ENCODE assay signal across 8 mouse cellular contexts in the genomic region with DNA sequence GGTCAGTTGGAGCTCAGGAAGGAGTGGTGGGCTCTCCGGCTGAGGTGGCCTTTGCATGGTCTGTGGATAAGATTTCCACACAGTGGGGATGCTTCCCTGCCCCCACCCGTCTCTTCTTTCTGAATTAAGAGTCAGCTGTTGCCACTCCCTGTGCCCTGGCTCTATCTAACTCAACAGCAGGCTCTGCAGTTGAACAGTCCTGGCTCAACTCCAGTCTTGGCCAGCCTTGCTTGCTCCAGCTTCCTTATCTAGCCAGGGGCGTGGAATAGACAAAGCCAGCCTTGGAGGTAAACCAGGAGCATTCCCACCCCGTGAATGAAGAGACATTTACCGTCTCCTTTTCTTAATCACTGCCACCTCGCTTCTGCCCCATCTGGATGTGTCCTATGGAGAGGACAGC.
DNase-seq lines count a peak whose midpoint lies in the region; ATAC-seq and TF ChIP-seq lines count a peak whose summit lies in the region.

No protein-coding gene starts in this region.

- H3K79me2 ChIP-seq in liver, adult 2 months (ENCODE audit: control insufficient read depth, insufficient read depth, low read length), result no peaks in the 10 kb centered on the region

- no peak for TF ChIP-seq CTCF in bone marrow, adult 2 months (IDR thresholded peaks at IDR 0.05; ENCODE audit: control insufficient read depth, insufficient read depth, low read length)
- TF ChIP-seq CTCF in liver, adult 2 months (IDR thresholded peaks at IDR 0.05; ENCODE audit: low read depth, low read length), result no peak

- H3K27ac ChIP-seq in bone marrow, adult 2 months (ENCODE audit: control insufficient read depth, insufficient read depth, low read depth, low read length, poor library complexity), result peak overlapping the region; percentile 29; the same call in 1 of the 2 replicates
- H3K27ac ChIP-seq in heart, embryonic 16.5 days (ENCODE audit: low read length), result peak overlapping the region; percentile 64
- H3K27ac ChIP-seq in liver, adult 2 months (replicated peaks; ENCODE audit: insufficient read depth, low read depth, low read length), result peak overlapping the region; percentile 87
- peak overlapping the region; percentile 54; the same call in 1 of the 2 replicates for H3K27ac ChIP-seq in stomach, embryonic 16.5 days (ENCODE audit: low read length)

- TF ChIP-seq POLR2A in bone marrow, adult 2 months (IDR thresholded peaks at IDR 0.05; ENCODE audit: borderline replicate concordance, control insufficient read depth, low read depth, low read length), result no peak
- TF ChIP-seq POLR2A in liver, adult 2 months (IDR thresholded peaks at IDR 0.05; ENCODE audit: extremely low read depth, insufficient read depth, low read length), result no peak

- peak; percentile 16 for DNase-seq in embryo, embryonic 10 days (ENCODE audit: low spot score)
- DNase-seq in embryo, embryonic 11 days, result no peak
- DNase-seq in liver, adult 2 months (ENCODE audit: extremely low read depth, low read depth, low spot score), result peak; percentile 88
- no peak for DNase-seq in T-cell, adult 2 months (ENCODE audit: low spot score)
- no peak for DNase-seq in urinary bladder, adult 18-20 months (ENCODE audit: low spot score in 2 of 2)

- no peaks in the 10 kb centered on the region for H3K27me3 ChIP-seq in heart, embryonic 16.5 days (ENCODE audit: control insufficient read depth, insufficient read depth, low read length)
- no peaks in the 10 kb centered on the region for H3K27me3 ChIP-seq in liver, adult 2 months (ENCODE audit: control insufficient read depth, insufficient read depth, low read length)
- no peaks in the 10 kb centered on the region; the same call in 1 of the 2 replicates for H3K27me3 ChIP-seq in stomach, embryonic 16.5 days (ENCODE audit: control insufficient read depth, insufficient read depth, low read length)

- no peak overlapping the region for H3K4me3 ChIP-seq in bone marrow, adult 2 months (replicated peaks; ENCODE audit: control insufficient read depth, low read depth, low read length)
- no peak overlapping the region for H3K4me3 ChIP-seq in heart, embryonic 16.5 days (ENCODE audit: low read length)
- no peak overlapping the region for H3K4me3 ChIP-seq in liver, adult 2 months (ENCODE audit: insufficient read depth, low read depth, low read length)
- no peak overlapping the region for H3K4me3 ChIP-seq in stomach, embryonic 16.5 days (replicated peaks; ENCODE audit: low read length)

- WGBS in bone marrow, adult 2 months, result 23% methylated on average over 6 of the region's 6 CpGs
- 21% methylated on average over 6 of the region's 6 CpGs for WGBS in heart, embryonic 16.5 days
- 22% methylated on average over 6 of the region's 6 CpGs for WGBS in liver, adult 2 months
- WGBS in stomach, embryonic 16.5 days, result 29% methylated on average over 6 of the region's 6 CpGs

- no peaks in the 10 kb centered on the region for H3K9me3 ChIP-seq in heart, embryonic 16.5 days (replicated peaks; ENCODE audit: control insufficient read depth, low read length)
- no peaks in the 10 kb centered on the region for H3K9me3 ChIP-seq in stomach, embryonic 16.5 days (replicated peaks; ENCODE audit: control insufficient read depth, low read length)

- no peak overlapping the region for H3K9ac ChIP-seq in heart, embryonic 16.5 days (ENCODE audit: low read length)
- 0 out of 2 replicates have a peak overlapping the region, but pooled peaks have one; percentile 10 for H3K9ac ChIP-seq in liver, adult 2 months (ENCODE audit: low read depth, low read length)
- H3K9ac ChIP-seq in stomach, embryonic 16.5 days (ENCODE audit: low read length), result peak overlapping the region; percentile 49

- ATAC-seq in heart, embryonic 16.5 days (replicated peaks; ENCODE audit: extremely low read depth, insufficient read depth, low FRiP score), result peak; percentile 82
- ATAC-seq in stomach, embryonic 16.5 days (ENCODE audit: insufficient read depth, low FRiP score), result peak; percentile 79; the same call in 1 of the 2 replicates

- H3K4me1 ChIP-seq in bone marrow, adult 2 months (ENCODE audit: control insufficient read depth, insufficient read depth, low read length), result peaks cover 17% of the 10 kb centered on the region
- H3K4me1 ChIP-seq in heart, embryonic 16.5 days (ENCODE audit: control insufficient read depth, insufficient read depth, low read length), result peaks cover 42% of the 10 kb centered on the region
- peaks cover 25% of the 10 kb centered on the region for H3K4me1 ChIP-seq in liver, adult 2 months (ENCODE audit: control insufficient read depth, insufficient read depth, low read length)
- H3K4me1 ChIP-seq in stomach, embryonic 16.5 days (ENCODE audit: control insufficient read depth, insufficient read depth, low read length), result peaks cover 20% of the 10 kb centered on the region

- peak overlapping the region; percentile 40; the same call in 1 of the 2 replicates for H3K4me2 ChIP-seq in heart, embryonic 16.5 days (ENCODE audit: low read depth, low read length)
- peak overlapping the region; percentile 13; the same call in 1 of the 2 replicates for H3K4me2 ChIP-seq in stomach, embryonic 16.5 days (ENCODE audit: low read depth, low read length)

- no peaks in the 10 kb centered on the region for H3K36me3 ChIP-seq in heart, embryonic 16.5 days (ENCODE audit: control insufficient read depth, insufficient read depth)
- no peaks in the 10 kb centered on the region for H3K36me3 ChIP-seq in liver, adult 2 months (ENCODE audit: control insufficient read depth, insufficient read depth, low read length)
- no peaks in the 10 kb centered on the region for H3K36me3 ChIP-seq in stomach, embryonic 16.5 days (ENCODE audit: control insufficient read depth, insufficient read depth, low read length)

Comparison
In these comparisons a context has a peak if more than half of its experiments do, and no peak if none do; other contexts are left out.
1. DNase-seq: peak in embryo, embryonic 10 days (single experiment) and liver, adult 2 months (single experiment); none in embryo, embryonic 11 days (single experiment), T-cell, adult 2 months (single experiment) and urinary bladder, adult 18-20 months (0 of 2).
2. H3K27ac ChIP-seq: peak in every context shown above with its lines; median percentile 87 in liver, adult 2 months; 64 in heart, embryonic 16.5 days; 54 in stomach, embryonic 16.5 days; 29 in bone marrow, adult 2 months.